Mouse (Mus musculus) limb, embryonic 10.5 days (tissue): Measurements from ENCODE around the gene Fau. TPM values are rescaled to one million over a fixed set of nuclear protein-coding genes. Genes with fewer than 3 reads are reported as not detected.

Experiments used
- DNase-seq: peaks from one replicate; pipeline ENCODE4 v3.0.0-alpha.2; 2017; ENCODE audit warnings: low spot score
- H3K27ac ChIP-seq: fragments of 300-500 bp; sonication (generic); 2 replicates; pipeline ENCODE4 v1.5.1; 2016; ENCODE audit warnings: mild to moderate bottlenecking
- H3K27me3 ChIP-seq: fragments of 300-500 bp; sonication (generic); 2 replicates; pipeline ENCODE4 v1.6.1; 2016; ENCODE audit warnings: low read depth, mild to moderate bottlenecking; ENCODE audit not compliant: poor library complexity, severe bottlenecking
- H3K36me3 ChIP-seq: fragments of 300-500 bp; sonication (generic); 2 replicates; pipeline ENCODE4 v1.6.1; 2016; ENCODE audit warnings: mild to moderate bottlenecking, moderate library complexity
- H3K4me1 ChIP-seq: fragments of 300-500 bp; sonication (generic); 2 replicates; pipeline ENCODE4 v1.6.1; 2016
- H3K4me3 ChIP-seq: fragments of 300-500 bp; sonication (generic); 2 replicates; pipeline ENCODE4 v1.5.1; 2016; ENCODE audit warnings: mild to moderate bottlenecking, moderate library complexity
- H3K9me3 ChIP-seq: fragments of 300-500 bp; sonication (generic); replicated peaks from 2 replicates; pipeline ENCODE4 v1.6.1; 2016; ENCODE audit warnings: mild to moderate bottlenecking
- WGBS: fragments of 180-500 bp; shearing (Covaris S2); methylation state at CpG from one replicate; pipeline ENCODE4 v1.1.7; 2016; 5-methylcytosine and 5-hydroxymethylcytosine counted together
- microRNA-seq: library from miRNA; unstranded; fragments of <30 nt; microRNA quantifications from one replicate; pipeline ENCODE4, GENCODE M21; 2017
- polyA plus RNA-seq: library from polyadenylated mRNA; unstranded; fragments of >200 nt; fragmentation: Nextera tagmentation; extraction: Ambion mirVana; gene quantifications from 2 replicates; pipeline ENCODE4 v1.2.1, GENCODE M21; 2016

Gene Fau
- polyA plus RNA-seq, 1 experiment from 2014 or later = 820 TPM

DNA sequence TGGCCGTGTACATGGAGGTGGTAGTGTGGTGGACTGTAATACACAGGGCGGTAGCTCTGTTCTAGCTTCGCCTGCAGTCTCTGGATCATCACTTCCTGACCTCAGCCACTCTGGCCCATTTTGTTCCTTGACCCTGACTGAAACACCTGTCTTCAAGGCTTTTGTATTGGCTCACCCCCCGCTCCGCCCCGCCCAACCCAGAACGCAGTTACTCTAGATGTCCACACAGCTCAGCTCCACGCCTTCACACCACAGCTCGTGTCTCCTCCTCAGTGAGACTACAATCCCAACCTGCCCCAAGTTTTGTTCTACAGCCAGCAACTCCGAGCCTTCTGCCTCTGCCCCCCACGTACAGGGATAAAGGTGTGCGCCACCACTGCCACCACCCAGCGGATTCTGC is 31.2 kb downstream of the Fau start:
- DNase-seq = no peak
- Histone ChIP-seq H3K27me3 (no peaks in the 10 kb centered on the region), H3K4me3 (no peak overlapping the region), H3K9me3 (no peaks in the 10 kb centered on the region), H3K36me3 (peaks cover 79% of the 10 kb centered on the region), H3K4me1 (peaks cover 13% of the 10 kb centered on the region), H3K27ac (no peak overlapping the region)
- 94% methylated on average over 13 of the region's 13 CpGs for WGBS

DNA sequence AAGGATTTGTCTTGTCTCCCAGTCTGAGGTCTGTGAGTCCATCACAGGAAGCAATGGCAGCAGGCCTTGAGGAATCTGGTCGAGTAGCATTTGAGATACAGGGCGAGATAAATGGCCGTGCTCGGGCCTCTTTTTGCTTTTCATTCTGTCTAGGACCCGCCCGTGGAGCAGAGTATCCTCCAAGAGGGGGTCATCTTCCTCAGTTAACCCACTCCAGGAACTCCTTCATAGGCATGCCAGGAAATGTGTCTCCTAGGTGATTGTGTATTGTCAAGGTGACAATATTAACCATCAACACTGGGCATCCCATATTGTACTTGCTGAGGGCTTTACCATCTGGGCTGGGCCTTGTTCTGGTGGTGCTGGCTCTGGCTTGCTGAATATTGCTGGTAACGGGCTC is 36.5 kb downstream of the Fau start, which contains the start of gene AC131692.1:
Gene AC131692.1, plus strand, starts transcription at position 301 of the 400 bp plus-strand sequence.
- Histone ChIP-seq H3K27me3 (no peaks in the 10 kb centered on the region), H3K36me3 (peaks cover 93% of the 10 kb centered on the region), H3K9me3 (no peaks in the 10 kb centered on the region), H3K4me1 (no peaks in the 10 kb centered on the region), H3K4me3 (no peak within 1 kb of the TSS), H3K27ac (no peak within 1 kb of the TSS)
- no peak for DNase-seq
- WGBS = 96% methylated on average over 7 of the region's 7 CpGs

DNA sequence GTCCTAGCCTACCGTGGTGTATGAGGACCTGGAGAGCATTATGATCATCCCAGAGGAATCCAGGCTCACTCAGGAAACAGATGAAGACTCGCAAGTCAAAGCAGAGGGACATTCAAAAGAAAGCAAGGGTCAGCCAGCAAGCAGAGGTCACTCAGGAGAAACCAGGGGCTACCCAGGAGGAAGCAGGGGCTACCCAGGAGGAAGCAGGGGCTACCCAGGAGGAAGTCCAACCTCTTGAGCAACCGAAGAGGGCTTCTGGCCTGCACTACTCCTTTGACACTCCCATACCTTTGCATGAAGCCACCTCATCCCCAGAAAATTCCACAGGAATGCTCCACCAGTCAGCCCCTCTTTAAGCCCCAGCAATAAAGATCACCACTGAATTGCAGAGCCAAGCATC is 40.2 kb downstream of the Fau start:
- DNase-seq = no peak
- Histone ChIP-seq H3K9me3 (no peaks in the 10 kb centered on the region), H3K36me3 (peaks cover 70% of the 10 kb centered on the region), H3K4me1 (0 out of 2 replicates have a peak, but pooled peaks cover 4% of the 10 kb centered on the region), H3K4me3 (no peak overlapping the region), H3K27ac (no peak overlapping the region), H3K27me3 (no peaks in the 10 kb centered on the region)
- WGBS = 89% methylated on average over 3 of the region's 3 CpGs

DNA sequence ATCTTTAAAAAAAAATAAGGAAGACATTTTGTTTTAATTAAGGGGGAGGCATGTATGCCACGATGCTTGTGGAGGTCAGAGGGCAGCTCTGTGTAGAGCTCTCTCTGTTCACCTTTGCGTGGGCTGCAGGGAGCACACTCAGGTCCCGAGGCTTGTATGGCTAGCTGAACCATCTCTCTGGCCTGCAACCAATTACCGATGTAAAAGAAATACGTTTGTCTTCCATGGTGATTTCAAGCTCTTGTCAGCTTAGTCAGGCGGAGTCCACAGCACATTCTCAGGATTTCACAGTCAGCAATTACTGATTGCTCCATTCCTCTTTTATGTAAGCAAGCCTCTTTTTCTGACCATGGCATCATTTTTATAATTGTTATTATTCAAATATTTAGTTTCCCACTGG is 43.5 kb downstream of the Fau start:
- DNase-seq = no peak
- no peaks in the 10 kb centered on the region for H3K27me3 ChIP-seq
- peaks cover 12% of the 10 kb centered on the region for H3K4me1 ChIP-seq
- no peak overlapping the region for H3K27ac ChIP-seq
- 29% methylated on average over 6 of the region's 6 CpGs for WGBS
- peaks cover 42% of the 10 kb centered on the region for H3K36me3 ChIP-seq
- no peaks in the 10 kb centered on the region for H3K9me3 ChIP-seq
- H3K4me3 ChIP-seq = no peak overlapping the region

DNA sequence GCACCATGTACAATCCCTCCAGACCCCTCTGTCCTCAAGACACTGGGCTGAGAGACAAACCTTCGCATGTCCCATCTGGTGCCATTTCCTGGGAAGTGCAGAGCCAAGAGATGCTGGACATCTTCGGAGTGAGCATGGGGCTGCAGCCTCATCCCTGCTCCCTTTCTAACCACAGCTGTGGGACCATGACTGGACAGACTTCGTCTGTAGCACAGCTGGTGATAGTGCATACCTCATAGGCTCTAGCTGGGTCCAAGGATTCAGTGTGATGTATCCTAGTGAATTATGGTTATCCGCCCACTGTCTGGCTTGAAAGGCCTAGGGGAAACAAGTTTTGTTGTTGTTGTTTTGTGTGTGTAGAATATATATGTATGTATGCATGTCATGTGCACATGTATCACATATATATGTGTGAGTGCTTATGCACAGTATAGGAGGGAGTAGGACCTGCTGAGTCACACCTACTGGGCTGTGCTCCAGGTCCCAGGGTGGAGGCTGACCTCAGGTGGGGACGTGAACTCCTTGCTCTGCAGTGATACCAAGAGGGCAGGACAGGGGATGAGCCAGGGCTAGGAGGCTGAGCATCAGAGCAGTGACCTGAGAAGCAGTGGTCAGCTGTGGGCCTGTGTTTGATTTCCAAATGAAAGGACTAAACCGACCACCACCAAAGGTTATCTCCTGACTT is 44.7 kb downstream of the Fau start:
- no peak for DNase-seq
- H3K27ac ChIP-seq = no peak overlapping the region
- H3K4me1 ChIP-seq = peaks cover 20% of the 10 kb centered on the region
- H3K4me3 ChIP-seq = no peak overlapping the region
- no peaks in the 10 kb centered on the region for H3K27me3 ChIP-seq
- peaks cover 36% of the 10 kb centered on the region for H3K36me3 ChIP-seq
- WGBS = 83% methylated on average over 6 of the region's 6 CpGs
- H3K9me3 ChIP-seq = no peaks in the 10 kb centered on the region

DNA sequence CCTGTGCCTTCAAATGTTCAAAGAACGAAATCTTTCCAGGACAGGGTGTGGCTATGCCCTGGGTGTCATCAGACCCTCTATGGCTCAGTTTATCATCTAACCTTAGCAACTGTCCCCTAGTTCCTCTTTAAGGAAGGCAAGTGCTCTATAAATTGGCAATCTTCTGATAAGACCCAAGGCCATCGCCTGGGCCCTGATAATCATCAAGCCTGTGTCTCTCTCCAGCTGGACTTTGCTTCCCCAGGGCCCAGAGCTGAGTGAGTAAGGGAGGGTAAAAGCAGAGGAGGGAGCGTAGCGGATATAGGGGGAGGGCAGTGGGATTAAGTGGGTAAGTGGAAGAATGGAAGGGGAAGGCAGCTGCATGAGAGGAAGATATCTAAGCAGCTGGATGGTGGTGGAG is 46.8 kb downstream of the Fau start:
- Histone ChIP-seq H3K9me3 (no peaks in the 10 kb centered on the region), H3K27ac (no peak overlapping the region), H3K4me1 (peaks cover 20% of the 10 kb centered on the region), H3K4me3 (no peak overlapping the region), H3K27me3 (no peaks in the 10 kb centered on the region), H3K36me3 (peaks cover 20% of the 10 kb centered on the region)
- no peak for DNase-seq
- 81% methylated on average over 4 of the region's 4 CpGs for WGBS

DNA sequence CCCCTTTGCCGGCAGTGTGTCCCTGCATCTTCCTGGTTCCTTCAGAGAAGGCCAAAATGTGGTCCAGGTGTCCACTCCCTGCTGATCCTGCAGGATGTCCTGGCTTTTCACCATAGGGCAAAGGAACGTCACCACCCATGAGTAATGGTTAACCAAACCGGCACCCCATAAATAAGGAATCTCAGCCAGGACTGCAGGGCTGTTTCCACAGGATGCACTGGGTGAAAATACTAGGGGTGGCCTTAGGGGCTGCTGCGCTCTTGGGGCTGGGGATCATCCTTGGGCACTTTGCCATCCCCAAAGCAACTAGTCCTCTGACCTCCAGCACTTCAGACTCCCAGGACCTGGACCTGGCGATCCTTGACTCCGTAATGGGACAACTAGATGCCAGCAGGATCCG is 47.9 kb downstream of the Fau start, which contains the start of gene Naaladl1:
Gene Naaladl1, plus strand, starts transcription at position 197 of the 400 bp plus-strand sequence.
- Histone ChIP-seq H3K27ac (no peak within 1 kb of the TSS), H3K4me3 (no peak within 1 kb of the TSS), H3K36me3 (peaks cover 10% of the 10 kb centered on the region), H3K4me1 (peaks cover 20% of the 10 kb centered on the region), H3K27me3 (no peaks in the 10 kb centered on the region), H3K9me3 (no peaks in the 10 kb centered on the region)
- WGBS = 89% methylated on average over 7 of the region's 7 CpGs
- DNase-seq = no peak

Small RNA genes lying within 50 kb of the gene (microRNA-seq; reads per million reads assigned to microRNA genes)
- gene Mir6988 = not detected

Other genes starting within 250 kb of the Fau start
- gene Frmd8, start 182.6 kb upstream of the Fau start, polyA plus RNA-seq = 43.5 and 48.7 TPM in 2 replicates
- gene Slc25a45, start 180.0 kb upstream of the Fau start, polyA plus RNA-seq = 1.8 TPM in 2 replicates
- 5.2 and 5.9 TPM in 2 replicates for gene Tigd3, start 163.7 kb upstream of the Fau start, polyA plus RNA-seq
- 223 and 240 TPM in 2 replicates for gene Dpf2, start 144.8 kb upstream of the Fau start, polyA plus RNA-seq
- 1.3 and 1.7 TPM in 2 replicates for gene Cdc42ep2, start 133.0 kb upstream of the Fau start, polyA plus RNA-seq
- 125 and 130 TPM in 2 replicates for gene Pola2, start 93.6 kb upstream of the Fau start, polyA plus RNA-seq
- gene Slc22a20, start 71.7 kb upstream of the Fau start, polyA plus RNA-seq = not detected in 2 replicates
- 2.0 and 2.4 TPM in 2 replicates for gene Capn1, start 41.9 kb upstream of the Fau start, polyA plus RNA-seq
- gene Syvn1, start 11.3 kb upstream of the Fau start, polyA plus RNA-seq = 36.9 and 38.6 TPM in 2 replicates
- gene Mrpl49, start 59 bp upstream of the Fau start, polyA plus RNA-seq = 90.3 and 91.4 TPM in 2 replicates
- 35.2 and 36.1 TPM in 2 replicates for gene Znhit2, start 3.3 kb downstream of the Fau start, polyA plus RNA-seq
- gene Tm7sf2, start 10.5 kb downstream of the Fau start, polyA plus RNA-seq = 24.4 and 28.8 TPM in 2 replicates
- 62.1 and 75.7 TPM in 2 replicates for gene Vps51, start 19.4 kb downstream of the Fau start, polyA plus RNA-seq
- gene Tmem262, start 22.2 kb downstream of the Fau start, polyA plus RNA-seq = not detected in 2 replicates
- gene Gm28374, start 24.4 kb downstream of the Fau start, polyA plus RNA-seq = 1.3 and 1.6 TPM in 2 replicates
- gene Zfpl1, start 27.1 kb downstream of the Fau start, polyA plus RNA-seq = 74.3 and 85.4 TPM in 2 replicates
- 70.6 and 76.4 TPM in 2 replicates for gene Cdca5, start 27.1 kb downstream of the Fau start, polyA plus RNA-seq
- 0.56 and 0.89 TPM in 2 replicates for gene AC131692.1, start 36.6 kb downstream of the Fau start, polyA plus RNA-seq
- gene Naaladl1, start 47.9 kb downstream of the Fau start, polyA plus RNA-seq = 0.54 and 0.75 TPM in 2 replicates
- gene Sac3d1, start 60.8 kb downstream of the Fau start, polyA plus RNA-seq = 65.4 and 73.3 TPM in 2 replicates
- gene Snx15, start 70.5 kb downstream of the Fau start, polyA plus RNA-seq = 25.7 and 28.7 TPM in 2 replicates
- not detected in 2 replicates for gene Batf2, start 83.1 kb downstream of the Fau start, polyA plus RNA-seq
- 97.0 and 112 TPM in 2 replicates for gene Arl2, start 83.7 kb downstream of the Fau start, polyA plus RNA-seq
- not detected in 2 replicates for gene Majin, start 126.5 kb downstream of the Fau start, polyA plus RNA-seq
- 0.97 and 2.1 TPM in 2 replicates for gene Gpha2, start 168.5 kb downstream of the Fau start, polyA plus RNA-seq
- 16.6 and 17.2 TPM in 2 replicates for gene Ppp2r5b, start 178.0 kb downstream of the Fau start, polyA plus RNA-seq
- gene Atg2a, start 183.8 kb downstream of the Fau start, polyA plus RNA-seq = 11.4 and 13.0 TPM in 2 replicates
- gene Ehd1, start 218.9 kb downstream of the Fau start, polyA plus RNA-seq = 72.5 and 74.9 TPM in 2 replicates
- gene Cdc42bpg, start 248.6 kb downstream of the Fau start, polyA plus RNA-seq = 0.15 and 0.38 TPM in 2 replicates